Comparison of ENCODE assay signal across 8 mouse cellular contexts in genomic region chr11:84868786-84869259, GRCm38 (mm10). TPM values are rescaled to one million over a fixed set of nuclear protein-coding genes. Genes with fewer than 3 reads are reported as not detected.
A peak's percentile ranks its signal among the peaks of the same experiment; 100 is the strongest.
DNase-seq lines count a peak whose midpoint lies in the region; ATAC-seq and TF ChIP-seq lines count a peak whose summit lies in the region.

No protein-coding gene starts in this region.

- no peak for TF ChIP-seq EP300 in CH12.LX (IDR thresholded peaks at IDR 0.05; ENCODE audit: low read length)

- H3K36me3 ChIP-seq in heart, embryonic 13.5 days, result peaks cover 14% of the 10 kb centered on the region
- H3K36me3 ChIP-seq in CH12.LX (replicated peaks in 1 of 2; ENCODE audit: control insufficient read depth in 1 of 2, insufficient read depth in 1 of 2, low read length in 1 of 2), result peaks cover 0 to 39% of the 10 kb centered on the region in 2 experiments
- H3K36me3 ChIP-seq in forebrain, embryonic 15.5 days, result no peaks in the 10 kb centered on the region
- H3K36me3 ChIP-seq in midbrain, embryonic 10.5 days, result peaks cover 4% of the 10 kb centered on the region; the same call in 1 of the 2 replicates

- in situ Hi-C loops in CH12.LX (cut with MboI; ENCODE audit: low pct_ligation_motif_present, low pct_unique_long_range_greater_than_20kb, low sequenced_read_pairs), result no loop called here

- no peak for DNase-seq in heart, postnatal 4 days
- no peak for DNase-seq in CH12.LX (ENCODE audit: extremely low read depth)
- DNase-seq in midbrain, embryonic 10.5 days (ENCODE audit: low spot score), result no peak
- DNase-seq in spleen, postnatal 10 days (ENCODE audit: low spot score in 2 of 2), result no peak
- no peak for DNase-seq in layer of hippocampus, postnatal 36 days
- no peak for DNase-seq in left cerebral cortex, postnatal 4 days

- 8% methylated on average over 7 of the region's 7 CpGs for WGBS in heart, embryonic 13.5 days
- WGBS in forebrain, embryonic 15.5 days, result 16% methylated on average over 7 of the region's 7 CpGs
- WGBS in midbrain, embryonic 10.5 days, result 19% methylated on average over 7 of the region's 7 CpGs

- no peak for TF ChIP-seq POLR2A in CH12.LX (IDR thresholded peaks at IDR 0.05; ENCODE audit: low read depth, low read length)

- peak overlapping the region; percentile 98 for H3K9ac ChIP-seq in heart, embryonic 13.5 days
- peak overlapping the region; percentile 95 for H3K9ac ChIP-seq in CH12.LX (ENCODE audit: insufficient read depth, low read depth)
- peak overlapping the region; percentile 85 for H3K9ac ChIP-seq in forebrain, embryonic 15.5 days (replicated peaks)

- TF ChIP-seq RAD21 in CH12.LX (IDR thresholded peaks at IDR 0.05; ENCODE audit: low read depth, low read length), result no peak

- peaks cover 48% of the 10 kb centered on the region for H3K79me2 ChIP-seq in CH12.LX (replicated peaks; ENCODE audit: control insufficient read depth, extremely low read depth, insufficient read depth, poor library complexity, severe bottlenecking)

- H3K4me3 ChIP-seq in heart, embryonic 13.5 days, result peak overlapping the region; percentile 97
- H3K4me3 ChIP-seq in CH12.LX (replicated peaks in 1 of 3; ENCODE audit: low read depth in 2 of 3, low read length in 2 of 3, poor library complexity in 1 of 3), result peak overlapping the region; percentile 80 to 96 (median 83)
- H3K4me3 ChIP-seq in forebrain, embryonic 15.5 days, result peak overlapping the region; percentile 96
- peak overlapping the region; percentile 98 for H3K4me3 ChIP-seq in midbrain, embryonic 10.5 days

- peak overlapping the region; percentile 93 for H3K4me2 ChIP-seq in heart, embryonic 13.5 days
- peak overlapping the region; percentile 11 for H3K4me2 ChIP-seq in CH12.LX (ENCODE audit: insufficient read depth, low read depth, poor library complexity, severe bottlenecking)
- H3K4me2 ChIP-seq in forebrain, embryonic 15.5 days (replicated peaks), result peak overlapping the region; percentile 74

- TF ChIP-seq CTCF in CH12.LX (conservative IDR thresholded peaks at IDR 0.05 in 1 of 2, IDR thresholded peaks at IDR 0.05 in 1 of 2; ENCODE audit: low read depth in 2 of 2, low read length in 2 of 2), result no peak

- no peak for ATAC-seq in heart, embryonic 13.5 days (ENCODE audit: extremely low read depth, insufficient number of reproducible peaks, low FRiP score, low TSS enrichment)
- ATAC-seq in forebrain, embryonic 15.5 days (replicated peaks), result no peak

- dilution Hi-C loops in CH12.LX (cut with MboI; ENCODE audit: extremely low pct_ligation_motif_present, extremely low pct_unique_long_range_greater_than_20kb, low sequenced_read_pairs), result no loop called here

- no peaks in the 10 kb centered on the region for H3K27me3 ChIP-seq in heart, embryonic 13.5 days (replicated peaks)
- H3K27me3 ChIP-seq in CH12.LX (replicated peaks), result no peaks in the 10 kb centered on the region
- no peaks in the 10 kb centered on the region for H3K27me3 ChIP-seq in forebrain, embryonic 15.5 days
- no peaks in the 10 kb centered on the region for H3K27me3 ChIP-seq in midbrain, embryonic 10.5 days (ENCODE audit: low read depth, poor library complexity, severe bottlenecking)

- H3K9me3 ChIP-seq in heart, embryonic 13.5 days, result no peaks in the 10 kb centered on the region
- H3K9me3 ChIP-seq in CH12.LX (replicated peaks; ENCODE audit: low read length), result no peaks in the 10 kb centered on the region
- H3K9me3 ChIP-seq in forebrain, embryonic 15.5 days, result no peaks in the 10 kb centered on the region
- no peaks in the 10 kb centered on the region for H3K9me3 ChIP-seq in midbrain, embryonic 10.5 days (replicated peaks)

- intact Hi-C loops in left cerebral cortex, postnatal 4 days (cut with DNase I), result no loop called here

- H3K4me1 ChIP-seq in heart, embryonic 13.5 days, result peaks cover 40% of the 10 kb centered on the region
- H3K4me1 ChIP-seq in CH12.LX (ENCODE audit: control insufficient read depth in 1 of 2, insufficient read depth in 2 of 2), result peaks cover 8 to 59% of the 10 kb centered on the region in 2 experiments; a peak in 3 of 4 replicates
- H3K4me1 ChIP-seq in forebrain, embryonic 15.5 days, result peaks cover 28% of the 10 kb centered on the region
- peaks cover 40% of the 10 kb centered on the region for H3K4me1 ChIP-seq in midbrain, embryonic 10.5 days

- peak overlapping the region; percentile 94 for H3K27ac ChIP-seq in heart, embryonic 13.5 days (replicated peaks)
- H3K27ac ChIP-seq in CH12.LX (ENCODE audit: insufficient read depth, low read depth), result peak overlapping the region; percentile 90
- H3K27ac ChIP-seq in forebrain, embryonic 15.5 days (replicated peaks), result no peak overlapping the region
- H3K27ac ChIP-seq in midbrain, embryonic 10.5 days (replicated peaks), result peak overlapping the region; percentile 98

TF ChIP-seq in CH12.LX, 34 proteins besides CTCF, POLR2A, EP300 and RAD21 (continues in another document):
- TF ChIP-seq ZC3H11A (IDR thresholded peaks at IDR 0.05; ENCODE audit: low read depth, low read length) (no peak), ETS1 (conservative IDR thresholded peaks at IDR 0.05; ENCODE audit: low read depth, low read length) (no peak), MAFK (IDR thresholded peaks at IDR 0.05; ENCODE audit: insufficient replicate concordance, low read length) (no peak), E2F4 (IDR thresholded peaks at IDR 0.05; ENCODE audit: insufficient replicate concordance, low read depth, low read length) (no peak), ELF1 (IDR thresholded peaks at IDR 0.05; ENCODE audit: low read depth, low read length) (0 out of 2 replicates have a peak, but pooled peaks have one; percentile 19), SMC3 (IDR thresholded peaks at IDR 0.05; ENCODE audit: low read depth, low read length) (no peak), CHD1 (IDR thresholded peaks at IDR 0.05; ENCODE audit: low read depth, low read length) (no peak), UBTF (IDR thresholded peaks at IDR 0.05; ENCODE audit: low read depth, low read length) (no peak), SIN3A (IDR thresholded peaks at IDR 0.05; ENCODE audit: low read length) (no peak; the same call in 1 of the 2 replicates), KAT2A (IDR thresholded peaks at IDR 0.05; ENCODE audit: insufficient replicate concordance, low read length) (no peak), CHD2 (IDR thresholded peaks at IDR 0.05; ENCODE audit: low read length) (no peak)

RNA-seq across cellular contexts. Expression of gene Ggnbp2, which starts 1.8 kb away (rescaled TPM):
- polyA plus RNA-seq in heart, embryonic 13.5 days (2015; fragmentation: Nextera tagmentation; extraction: Ambion mirVana), result 41.7 and 49.8 TPM in 2 replicates
- 10 to 100 TPM; 55.5 to 64.4 TPM for total RNA-seq in heart, postnatal 4 days (2021)
- 67.3 and 70.9 TPM in 2 replicates for total RNA-seq in CH12.LX (2012; rRNA removed)
- 86.5 and 105 TPM in 2 replicates for total RNA-seq in CH12.LX (2014; rRNA removed)
- polyA plus RNA-seq in CH12.LX (2012; ENCODE audit: insufficient read length, low read depth), result 108 and 125 TPM in 2 replicates
- polyA plus RNA-seq in forebrain, embryonic 15.5 days (2015; fragmentation: Nextera tagmentation; extraction: Ambion mirVana), result 72.0 and 73.8 TPM in 2 replicates
- polyA plus RNA-seq in midbrain, embryonic 10.5 days (2016; fragmentation: Nextera tagmentation; extraction: Ambion mirVana), result 55.7 and 56.3 TPM in 2 replicates
- 10 to 100 TPM; 82.3 to 84.1 TPM for total RNA-seq in layer of hippocampus, postnatal 36 days (2021)
- total RNA-seq in left cerebral cortex, postnatal 4 days (2021), result 100 to 1,000 TPM in 1 of 2 experiments, 10 to 100 TPM in 1; 86.9 to 100 TPM

RNA-seq across cellular contexts. Expression of gene Myo19, which starts 11.1 kb away (rescaled TPM):
- 5.7 TPM in 2 replicates for polyA plus RNA-seq in heart, embryonic 13.5 days (2015; fragmentation: Nextera tagmentation; extraction: Ambion mirVana)
- 10 to 100 TPM; 13.7 to 15.4 TPM for total RNA-seq in heart, postnatal 4 days (2021)
- total RNA-seq in CH12.LX (2012; rRNA removed) (9.1 and 13.0 TPM in 2 replicates), CH12.LX (2014; rRNA removed) (8.0 TPM in 2 replicates)
- 23.1 and 27.1 TPM in 2 replicates for polyA plus RNA-seq in CH12.LX (2012; ENCODE audit: insufficient read length, low read depth)
- polyA plus RNA-seq in forebrain, embryonic 15.5 days (2015; fragmentation: Nextera tagmentation; extraction: Ambion mirVana), result 4.7 and 6.9 TPM in 2 replicates
- polyA plus RNA-seq in midbrain, embryonic 10.5 days (2016; fragmentation: Nextera tagmentation; extraction: Ambion mirVana), result 11.8 and 12.6 TPM in 2 replicates
- total RNA-seq in layer of hippocampus, postnatal 36 days (2021), result 1 to 10 TPM; 7.0 to 8.6 TPM
- total RNA-seq in left cerebral cortex, postnatal 4 days (2021), result 10 to 100 TPM; 20.0 to 21.1 TPM

RNA-seq across cellular contexts. Expression of gene Pigw, which starts 11.3 kb away (rescaled TPM):
- 2.9 and 3.1 TPM in 2 replicates for polyA plus RNA-seq in heart, embryonic 13.5 days (2015; fragmentation: Nextera tagmentation; extraction: Ambion mirVana)
- total RNA-seq in heart, postnatal 4 days (2021), result 1 to 10 TPM; 6.4 to 7.8 TPM
- total RNA-seq in CH12.LX (2012; rRNA removed), result 5.7 and 6.0 TPM in 2 replicates
- total RNA-seq in CH12.LX (2014; rRNA removed), result 5.5 and 6.5 TPM in 2 replicates
- polyA plus RNA-seq in CH12.LX (2012; ENCODE audit: insufficient read length, low read depth), result 7.8 and 9.2 TPM in 2 replicates
- 2.3 and 3.4 TPM in 2 replicates for polyA plus RNA-seq in forebrain, embryonic 15.5 days (2015; fragmentation: Nextera tagmentation; extraction: Ambion mirVana)
- polyA plus RNA-seq in midbrain, embryonic 10.5 days (2016; fragmentation: Nextera tagmentation; extraction: Ambion mirVana), result 2.2 and 3.4 TPM in 2 replicates
- 1 to 10 TPM; 8.2 to 8.4 TPM for total RNA-seq in layer of hippocampus, postnatal 36 days (2021)
- 10 to 100 TPM; 11.2 to 12.0 TPM for total RNA-seq in left cerebral cortex, postnatal 4 days (2021)

RNA-seq across cellular contexts. Expression of gene Dhrs11, which starts 40.0 kb away (rescaled TPM):
- polyA plus RNA-seq in heart, embryonic 13.5 days (2015; fragmentation: Nextera tagmentation; extraction: Ambion mirVana), result 31.6 and 34.0 TPM in 2 replicates
- total RNA-seq in heart, postnatal 4 days (2021), result 10 to 100 TPM; 78.8 to 81.5 TPM
- total RNA-seq in CH12.LX (2012; rRNA removed), result 8.3 and 9.6 TPM in 2 replicates
- total RNA-seq in CH12.LX (2014; rRNA removed), result 6.1 and 6.8 TPM in 2 replicates
- polyA plus RNA-seq in CH12.LX (2012; ENCODE audit: insufficient read length, low read depth), result 17.0 and 17.1 TPM in 2 replicates
- polyA plus RNA-seq in forebrain, embryonic 15.5 days (2015; fragmentation: Nextera tagmentation; extraction: Ambion mirVana), result 4.4 and 4.7 TPM in 2 replicates
- 12.0 and 12.8 TPM in 2 replicates for polyA plus RNA-seq in midbrain, embryonic 10.5 days (2016; fragmentation: Nextera tagmentation; extraction: Ambion mirVana)
- total RNA-seq in layer of hippocampus, postnatal 36 days (2021), result 1 to 10 TPM; 5.3 to 7.6 TPM
- total RNA-seq in left cerebral cortex, postnatal 4 days (2021), result 1 to 10 TPM; 5.9 to 6.8 TPM

RNA-seq across cellular contexts. Expression of gene Znhit3, which starts 47.3 kb away (rescaled TPM):
- 38.6 and 46.0 TPM in 2 replicates for polyA plus RNA-seq in heart, embryonic 13.5 days (2015; fragmentation: Nextera tagmentation; extraction: Ambion mirVana)
- total RNA-seq in heart, postnatal 4 days (2021), result 10 to 100 TPM; 13.4 to 13.7 TPM
- total RNA-seq in CH12.LX (2012; rRNA removed), result 59.3 and 87.0 TPM in 2 replicates
- 130 and 140 TPM in 2 replicates for total RNA-seq in CH12.LX (2014; rRNA removed)
- 61.4 and 62.9 TPM in 2 replicates for polyA plus RNA-seq in CH12.LX (2012; ENCODE audit: insufficient read length, low read depth)
- polyA plus RNA-seq in forebrain, embryonic 15.5 days (2015; fragmentation: Nextera tagmentation; extraction: Ambion mirVana), result 61.7 and 67.8 TPM in 2 replicates
- polyA plus RNA-seq in midbrain, embryonic 10.5 days (2016; fragmentation: Nextera tagmentation; extraction: Ambion mirVana), result 80.5 and 91.7 TPM in 2 replicates
- total RNA-seq in layer of hippocampus, postnatal 36 days (2021), result 10 to 100 TPM; 31.3 to 33.7 TPM
- 10 to 100 TPM; 24.8 to 30.7 TPM for total RNA-seq in left cerebral cortex, postnatal 4 days (2021)

Comparison
In these comparisons a context has a peak if more than half of its experiments do, and no peak if none do; other contexts are left out.
1. H3K4me2 ChIP-seq: peak in every context shown above with its lines; median percentile 93 in heart, embryonic 13.5 days; 74 in forebrain, embryonic 15.5 days; 11 in CH12.LX.